Mouse (Mus musculus) lung, postnatal 0 days (tissue): ENCODE results near the gene Ganc.

ENCODE experiments used
- CTCF ChIP-seq: IDR thresholded peaks from 2 replicates; pipeline ENCODE4 v1.5.1; 2016; ENCODE audit warnings: antibody characterized with exemption, mild to moderate bottlenecking
- EP300 ChIP-seq: IDR thresholded peaks from 2 replicates; pipeline ENCODE4 v1.6.1; 2016; ENCODE audit warnings: antibody characterized with exemption, mild to moderate bottlenecking, control low read depth

GRCm38 (mm10) chr2:120465397-120465785, 61.7 kb downstream of the Ganc start:
- no peak for TF ChIP-seq EP300
- no peak for TF ChIP-seq CTCF
